Mouse (Mus musculus) induced T-regulatory cell, adult 2 months (primary cell): ENCODE data around the gene Fam20c.

Source experiments
- DNase-seq: peaks from one replicate; pipeline ENCODE4 v3.0.0-alpha.2; 2012; ENCODE audit warnings: low read depth

Fam20c gene

GRCm38 (mm10) chr5:138809767-138810166 is 55.5 kb downstream of the Fam20c start:
- DNase-seq = no peak

- no peak for DNase-seq
These were observed 65.5 kb downstream of the Fam20c start, which contains the start of gene Gm5294 for GRCm38 (mm10) chr5:138819780-138820179. Gene Gm5294 (plus strand): TSS chr5:138820080.

GRCm38 (mm10) chr5:138820717-138821332 is 66.5 kb downstream of the Fam20c start:
- DNase-seq = no peak

DNA sequence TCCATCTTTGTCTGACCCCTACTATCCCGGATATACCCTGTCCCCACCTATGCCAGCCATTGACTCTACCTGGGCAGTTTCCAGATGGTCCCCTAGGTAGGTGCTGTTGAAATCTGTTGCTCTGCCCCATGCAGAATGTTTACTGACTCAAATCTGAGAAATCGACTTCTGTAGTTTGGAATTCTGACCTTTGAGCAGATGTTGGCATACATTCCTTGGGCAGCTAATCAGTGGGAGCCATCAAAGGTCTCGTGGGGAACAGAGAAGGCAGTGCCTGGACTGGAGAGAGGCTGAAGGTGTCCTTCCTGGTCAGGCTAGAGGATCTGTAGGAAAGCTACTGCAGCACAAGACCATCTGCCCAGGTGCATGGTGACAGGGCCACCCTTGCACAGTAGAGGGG is 70.8 kb downstream of the Fam20c start:
- DNase-seq = no peak

- DNase-seq = no peak
These were observed 79.1 kb downstream of the Fam20c start for GRCm38 (mm10) chr5:138833406-138833805.

GRCm38 (mm10) chr5:138834910-138835309 is 80.6 kb downstream of the Fam20c start:
- DNase-seq = no peak

DNA sequence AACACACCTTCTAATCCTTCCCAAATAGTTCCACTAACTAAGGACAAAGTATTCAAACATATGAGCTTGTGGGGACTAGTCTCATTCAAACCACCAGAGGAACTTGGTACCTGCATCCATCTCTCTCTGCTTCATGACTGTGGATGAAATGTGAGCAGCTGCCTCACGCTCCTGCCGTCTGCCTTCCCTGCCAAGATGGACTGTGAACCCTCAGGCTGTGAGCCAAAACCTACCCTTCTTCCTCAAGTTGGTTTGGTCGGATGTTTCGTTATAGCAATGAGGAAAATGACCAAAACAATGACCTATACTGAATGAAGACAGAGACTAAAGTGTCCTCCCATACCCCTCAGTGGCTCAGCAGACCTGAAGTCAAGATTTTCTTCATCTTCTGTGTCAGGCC is 86.7 kb downstream of the Fam20c start:
- no peak for DNase-seq

DNA sequence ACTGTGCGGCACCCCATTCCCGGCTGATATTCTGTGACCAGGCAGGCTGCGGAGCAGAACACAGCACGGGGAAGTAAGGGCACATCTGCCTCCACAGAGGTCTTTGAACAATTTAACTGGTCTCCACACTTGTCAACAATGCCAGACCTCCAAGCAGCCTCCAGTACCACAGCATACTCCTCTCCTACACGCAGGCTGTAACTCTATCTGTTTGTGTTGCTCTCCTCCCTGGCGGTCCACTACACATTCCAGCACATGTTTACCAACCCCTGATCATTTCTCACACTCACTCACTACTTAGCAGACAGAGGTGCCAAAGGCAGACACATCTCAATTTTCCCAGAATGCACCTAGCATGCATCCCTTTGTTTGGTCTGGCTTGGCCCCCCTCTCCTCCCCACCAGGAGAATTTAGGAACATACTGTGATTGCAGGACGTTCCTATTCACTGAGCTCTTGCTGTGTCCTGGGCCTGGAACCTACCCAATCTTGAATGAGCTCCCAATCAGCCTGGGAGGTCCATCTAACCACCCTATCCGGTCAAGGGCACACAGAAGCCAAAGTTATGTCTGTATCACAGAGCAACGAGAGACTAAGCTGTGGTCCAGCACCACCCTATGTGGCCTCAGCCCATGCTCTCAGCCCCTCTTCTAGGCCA is 89.0 kb downstream of the Fam20c start:
- DNase-seq = no peak

DNA sequence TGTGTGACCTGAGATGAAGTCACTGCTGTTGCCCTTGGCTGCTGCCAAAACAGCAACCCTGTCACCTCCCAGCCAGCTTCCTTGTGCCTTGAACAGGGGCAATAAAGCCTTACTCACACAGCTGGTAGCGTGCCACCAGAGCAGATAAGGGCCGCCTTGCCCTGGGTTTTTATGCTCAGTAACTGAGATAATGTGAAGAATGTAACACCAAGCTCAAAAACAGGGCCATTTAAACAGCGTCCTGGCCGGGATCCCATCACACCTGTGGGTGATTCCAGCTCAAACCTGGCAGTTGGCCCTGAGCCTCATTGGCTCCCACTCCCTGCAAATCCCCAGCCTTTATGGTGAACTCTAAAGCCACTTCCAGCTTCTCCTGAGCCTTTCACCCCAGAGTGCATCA is 92.2 kb downstream of the Fam20c start:
- no peak for DNase-seq

GRCm38 (mm10) chr5:138848102-138848501 is 93.8 kb downstream of the Fam20c start:
- DNase-seq = peak; percentile 87

- no peak for DNase-seq
These were observed 95.6 kb downstream of the Fam20c start for GRCm38 (mm10) chr5:138849682-138850461.

DNA sequence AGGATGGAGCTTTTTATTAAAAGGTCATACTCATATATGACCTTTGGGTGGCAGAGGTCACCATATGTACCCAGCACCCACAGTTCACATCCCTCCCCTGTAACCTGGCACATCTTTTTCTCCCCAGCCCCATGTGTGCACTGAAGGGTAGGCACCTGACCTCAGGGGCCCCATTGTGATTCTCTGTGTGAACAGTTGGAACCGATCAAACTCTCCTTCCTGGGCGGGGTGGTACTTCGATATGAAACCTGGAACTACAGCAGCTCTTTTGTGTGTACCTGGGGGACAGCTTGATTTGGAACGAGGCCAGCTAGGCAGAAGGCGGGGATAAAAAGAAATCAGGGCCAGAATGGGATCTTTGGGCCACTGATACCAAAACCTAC is 96.1 kb downstream of the Fam20c start:
- no peak for DNase-seq

GRCm38 (mm10) chr5:138851296-138851780 is 97.0 kb downstream of the Fam20c start:
- DNase-seq = no peak

GRCm38 (mm10) chr5:138852151-138852550 is 97.8 kb downstream of the Fam20c start:
- DNase-seq = no peak

DNA sequence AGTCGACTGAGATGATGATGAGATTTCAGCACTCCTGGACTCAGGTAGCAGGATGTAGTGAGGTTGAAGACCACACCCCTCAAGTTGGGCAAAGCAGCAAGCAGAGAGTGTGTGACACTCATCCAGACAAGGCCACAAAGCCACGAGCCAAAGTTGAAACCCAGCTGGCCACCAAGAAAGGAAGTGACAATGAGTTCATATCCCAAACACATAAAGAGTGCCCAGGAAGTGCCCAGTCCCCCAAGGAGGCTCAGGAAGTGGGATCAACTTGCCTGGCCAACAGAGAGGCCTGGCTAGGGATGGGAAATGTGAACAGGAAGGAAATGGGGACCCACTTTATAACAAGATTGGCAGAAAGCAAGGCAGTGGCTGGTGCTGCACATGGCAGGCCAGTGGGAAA is 99.0 kb downstream of the Fam20c start:
- DNase-seq = peak; percentile 9

DNA sequence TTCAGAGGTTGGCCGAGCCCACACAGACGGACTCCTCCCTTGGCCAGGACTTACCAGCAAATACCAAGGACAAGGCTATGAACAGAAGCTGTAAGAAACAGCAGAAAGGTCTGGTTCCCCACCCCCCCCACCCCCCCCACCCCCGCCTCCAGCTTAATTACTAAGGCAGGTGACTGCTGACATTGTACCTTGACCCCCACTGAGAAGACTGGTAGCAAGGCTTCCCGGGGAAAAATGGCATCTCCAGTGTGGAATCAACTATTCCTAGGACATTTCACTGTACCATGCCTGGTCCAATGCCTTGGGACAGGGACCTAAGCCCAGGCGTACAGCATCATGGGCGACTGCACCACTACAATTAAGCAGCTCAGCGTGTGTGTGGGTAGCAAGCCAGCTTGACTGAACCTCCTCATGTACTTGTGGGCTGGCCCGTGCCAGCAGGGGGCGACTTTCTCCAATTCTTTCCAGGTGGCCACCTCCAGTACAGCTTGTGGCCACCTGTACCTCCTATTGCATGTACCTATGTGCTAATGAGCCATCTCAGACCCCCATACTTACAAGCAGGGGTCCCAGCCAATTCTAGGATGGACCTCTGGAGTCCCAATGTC is 102.8 kb downstream of the Fam20c start:
- DNase-seq = peak; percentile 48

GRCm38 (mm10) chr5:138857811-138858251 is 103.5 kb downstream of the Fam20c start:
- DNase-seq = no peak
